Mouse (Mus musculus): ENCODE results near the gene Dctn2.

The Dctn2 gene

GRCm38 (mm10) chr10:127264971-127265370 is 1.2 kb upstream of the Dctn2 start:
- no peak for DNase-seq

GRCm38 (mm10) chr10:127265727-127266111 is 449 bp upstream of the Dctn2 start:
- no peak for DNase-seq

DNA sequence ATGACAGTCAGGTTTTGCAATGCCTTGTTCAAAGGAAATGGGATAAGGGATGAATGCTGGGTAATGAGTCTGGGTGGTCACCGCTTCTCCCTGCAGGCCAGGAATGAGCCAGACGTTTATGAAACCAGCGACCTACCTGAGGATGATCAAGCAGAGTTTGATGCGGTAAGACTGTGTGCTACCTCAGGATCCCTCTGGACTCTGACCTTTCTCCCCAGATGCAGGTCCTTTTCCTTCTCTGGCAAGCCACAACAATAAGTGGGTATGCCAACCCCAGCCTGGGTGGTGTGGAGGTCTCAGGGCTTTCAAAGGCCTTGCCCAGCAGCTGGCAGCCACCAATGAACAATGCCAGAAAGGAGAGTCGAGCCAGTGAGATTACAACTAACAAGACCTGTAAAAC is 1.1 kb downstream of the Dctn2 start:
- no peak for DNase-seq

- DNase-seq = no peak
These were observed 2.2 kb downstream of the Dctn2 start for GRCm38 (mm10) chr10:127268401-127268800.

DNA sequence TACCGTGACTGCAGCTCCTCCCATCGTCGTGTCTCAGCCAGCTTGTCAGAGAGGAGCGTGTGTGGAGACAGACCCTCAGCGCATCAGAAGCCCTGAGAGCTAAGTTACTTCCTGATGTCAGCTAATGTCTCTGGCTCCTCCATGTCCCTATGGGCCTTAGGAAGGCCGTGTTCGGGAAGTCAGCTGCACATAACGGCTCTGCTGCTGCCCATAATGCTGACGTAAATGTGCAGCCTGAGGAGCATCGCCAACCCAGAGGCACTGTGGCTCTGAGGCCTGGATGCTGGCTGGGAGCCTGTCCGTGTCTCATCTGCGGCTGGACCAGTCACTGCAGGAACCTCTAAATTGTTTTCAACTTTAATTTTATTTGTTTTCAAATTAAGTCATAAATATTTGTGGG is 2.9 kb downstream of the Dctn2 start:
- no peak for DNase-seq

DNA sequence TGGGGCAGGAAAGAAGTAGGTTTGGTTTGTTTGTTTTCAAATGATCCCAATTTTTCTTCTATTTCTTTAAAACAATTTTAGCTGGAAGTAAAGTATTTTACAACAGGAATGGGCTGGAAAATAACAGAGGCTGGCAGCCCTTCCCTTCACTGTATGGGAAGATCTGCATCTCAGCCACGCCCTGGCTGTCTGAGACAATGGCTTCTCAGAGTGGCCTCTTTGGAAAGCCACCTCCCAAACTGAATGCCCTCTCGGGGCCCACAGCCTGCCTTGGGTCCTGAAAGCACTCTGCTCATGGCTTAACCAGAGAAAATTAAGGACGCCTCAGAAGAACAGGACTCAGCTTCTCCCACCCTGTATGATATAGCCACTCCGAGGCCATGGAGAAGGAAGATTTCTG is 3.7 kb downstream of the Dctn2 start:
- DNase-seq = no peak

- no peak for DNase-seq
These were observed 6.2 kb downstream of the Dctn2 start for GRCm38 (mm10) chr10:127272371-127272770.

GRCm38 (mm10) chr10:127274261-127275022 is 8.3 kb downstream of the Dctn2 start:
- no peak for DNase-seq

DNA sequence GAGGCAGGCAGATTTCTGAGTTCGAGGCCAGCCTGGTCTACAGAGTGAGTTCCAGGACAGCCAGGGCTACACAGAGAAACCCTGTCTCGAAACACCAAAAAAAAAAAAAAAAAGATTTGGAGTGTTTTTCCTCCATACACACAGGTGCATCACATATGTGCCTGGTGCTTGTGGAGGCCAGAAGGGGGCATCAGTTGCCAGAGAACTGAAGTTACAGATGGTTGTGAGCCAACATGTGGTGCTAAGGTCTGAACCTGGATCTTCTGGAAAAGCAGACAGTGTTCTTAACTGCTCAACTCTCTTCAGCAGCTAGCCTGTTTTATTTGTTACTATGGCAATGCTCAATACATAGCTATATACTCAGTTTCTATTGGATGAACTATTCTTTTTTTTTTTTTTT is 13.6 kb downstream of the Dctn2 start:
- no peak for DNase-seq

- DNase-seq = no peak
These were observed 15.1 kb downstream of the Dctn2 start for GRCm38 (mm10) chr10:127281316-127281715.

GRCm38 (mm10) chr10:127282620-127283215 is 16.6 kb downstream of the Dctn2 start:
- no peak for DNase-seq

DNA sequence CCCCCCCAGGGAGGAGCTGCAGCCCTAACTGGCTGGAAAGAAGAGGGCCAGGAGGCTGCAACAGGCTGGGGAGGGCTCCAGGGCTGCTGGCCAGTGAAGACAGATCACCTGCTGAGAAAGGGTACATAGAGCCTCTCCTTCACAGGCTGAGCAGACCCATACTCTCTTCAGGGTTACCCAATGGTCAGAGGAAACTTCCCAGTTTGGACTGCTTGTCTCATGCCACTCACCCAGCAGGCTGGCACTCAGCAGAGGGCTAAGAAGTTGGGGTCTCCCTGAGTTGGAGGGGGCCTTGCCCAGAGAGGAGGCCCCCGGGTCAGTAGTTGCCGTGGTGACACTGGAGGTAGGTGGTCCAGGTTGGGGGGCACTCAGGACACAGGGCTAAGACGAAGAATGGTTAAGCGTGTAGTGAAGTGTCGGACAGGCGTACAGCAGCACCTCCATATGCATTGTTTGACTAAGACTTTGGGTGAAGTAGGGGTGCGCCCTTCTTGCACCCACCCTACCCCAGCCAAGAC is 18.0 kb downstream of the Dctn2 start:
- no peak for DNase-seq

DNA sequence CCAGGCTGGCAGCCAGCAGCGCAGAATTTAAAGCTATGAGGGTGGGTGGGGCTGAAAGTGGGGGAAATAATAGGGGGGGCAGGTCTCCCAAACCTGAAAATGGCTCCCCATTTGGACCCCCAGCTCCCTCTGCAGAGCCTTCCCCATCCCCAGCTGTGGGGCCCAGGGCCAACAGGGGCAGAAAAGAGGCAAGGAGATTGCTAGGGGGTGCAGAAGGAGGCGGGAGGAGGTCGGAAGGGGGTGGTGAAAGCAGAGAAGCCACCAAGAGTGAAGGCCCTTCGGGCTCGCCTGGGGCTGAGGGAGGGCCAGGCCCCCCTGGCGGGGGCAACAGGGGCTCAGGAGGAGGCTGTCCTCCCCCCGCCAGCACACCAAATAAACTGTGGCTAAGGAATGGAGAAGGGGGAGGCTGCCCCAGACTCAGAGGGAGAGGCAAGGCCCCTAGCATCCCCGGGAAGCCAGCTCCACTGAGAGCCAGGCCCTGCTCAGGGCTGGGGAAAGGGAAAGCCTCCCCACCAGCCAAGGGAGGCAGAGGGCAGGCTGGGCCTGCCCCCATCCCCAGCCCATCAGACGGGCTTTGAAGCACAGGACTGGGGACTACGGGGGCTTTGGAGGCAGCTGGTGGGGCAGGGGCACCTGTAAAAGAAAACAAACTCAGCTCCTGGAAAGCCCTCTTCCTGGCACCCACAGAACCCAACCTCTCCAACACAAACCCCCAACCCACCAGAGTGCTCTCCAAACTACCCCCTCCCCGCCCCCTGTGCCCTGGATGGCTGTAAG is 18.7 kb downstream of the Dctn2 start:
- DNase-seq = no peak

GRCm38 (mm10) chr10:127285644-127286043 is 19.5 kb downstream of the Dctn2 start:
- no peak for DNase-seq

DNA sequence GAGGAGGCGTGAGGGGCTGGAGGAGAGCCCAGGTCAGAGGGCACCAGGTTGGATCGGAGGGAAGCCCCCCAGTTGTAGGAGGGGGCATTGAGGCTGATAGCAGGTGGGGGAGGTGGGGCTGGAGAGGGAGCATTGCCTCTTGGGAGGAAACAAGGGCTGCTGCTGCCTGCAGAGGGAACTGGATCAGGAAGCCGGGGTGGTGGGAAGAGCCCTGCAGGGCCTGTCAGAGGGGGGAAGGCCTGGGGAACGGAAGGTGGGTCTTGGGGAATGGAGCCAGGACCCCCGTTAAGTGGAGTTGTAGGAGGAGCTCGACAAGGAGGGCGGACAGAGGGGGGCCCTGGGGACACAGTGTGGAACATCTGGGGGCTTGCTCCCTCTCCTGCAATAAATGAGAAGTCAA is 20.0 kb downstream of the Dctn2 start:
- no peak for DNase-seq

DNA sequence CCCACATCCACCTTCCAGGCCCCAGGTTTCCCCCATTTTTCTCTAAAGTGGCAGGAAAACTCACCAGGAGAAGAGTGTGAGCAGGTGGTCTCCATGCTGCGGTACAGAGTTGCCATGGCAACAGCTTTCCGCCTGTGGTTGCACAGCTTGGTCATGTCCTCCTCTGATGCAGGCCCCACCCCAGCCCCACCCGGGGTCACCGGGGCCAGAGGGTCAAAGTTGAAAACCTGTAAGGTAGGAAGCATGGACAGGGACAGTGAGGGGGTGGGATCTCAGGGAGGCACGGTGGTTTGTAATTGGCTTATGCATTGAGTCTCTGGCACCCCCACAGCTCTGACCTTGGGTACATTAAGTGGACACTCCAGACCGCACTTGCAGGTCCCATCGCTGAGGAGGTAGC is 20.6 kb downstream of the Dctn2 start:
- DNase-seq = peak; percentile 44

GRCm38 (mm10) chr10:127287271-127287935 is 21.2 kb downstream of the Dctn2 start:
- no peak for DNase-seq

- DNase-seq = no peak
These were observed 21.7 kb downstream of the Dctn2 start for GRCm38 (mm10) chr10:127287936-127288293.

GRCm38 (mm10) chr10:127288328-127288799 is 22.2 kb downstream of the Dctn2 start:
- peak; percentile 45 for DNase-seq

DNA sequence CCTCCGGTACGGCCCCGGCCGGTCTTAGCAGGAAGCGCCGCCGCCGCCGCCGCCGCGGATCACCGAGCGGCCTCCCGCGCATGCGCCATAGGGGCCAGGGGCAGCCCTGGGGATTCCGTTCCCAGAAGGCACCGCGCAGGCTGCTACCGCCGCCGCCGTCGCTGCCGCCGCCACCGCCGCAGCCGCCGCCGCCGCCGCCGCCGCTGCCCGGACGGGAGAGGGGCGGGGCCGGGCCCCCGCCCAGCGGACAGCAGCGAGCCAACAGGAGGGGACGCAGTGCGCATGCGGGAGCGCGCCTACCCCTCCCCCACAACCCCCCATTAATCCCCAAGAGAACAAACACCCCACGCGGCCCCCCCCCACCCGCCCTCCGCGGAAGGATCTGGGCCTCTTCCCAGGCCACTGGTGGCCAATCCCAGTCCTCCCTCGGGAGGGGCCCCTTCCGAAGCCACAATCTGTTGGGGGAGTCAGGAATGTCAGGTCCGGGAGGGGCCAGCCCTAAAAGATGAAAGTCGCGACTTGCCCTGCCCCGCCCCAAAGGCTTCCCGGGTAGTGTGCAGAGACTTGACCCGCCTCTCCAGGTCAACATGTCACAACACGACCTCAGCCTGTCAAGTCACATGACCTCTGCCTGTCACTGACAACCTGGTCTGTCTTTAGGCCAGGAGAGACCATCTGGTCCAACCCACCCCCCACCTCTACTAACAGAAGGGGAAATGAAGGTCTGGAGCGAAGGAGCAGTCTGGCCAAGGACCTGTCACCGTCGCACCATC is 22.8 kb downstream of the Dctn2 start, which contains the start of gene Mbd6:
Gene Mbd6, minus strand, starts transcription at position 219 of the 773 bp plus-strand sequence.
- peak; percentile 88 for DNase-seq

DNA sequence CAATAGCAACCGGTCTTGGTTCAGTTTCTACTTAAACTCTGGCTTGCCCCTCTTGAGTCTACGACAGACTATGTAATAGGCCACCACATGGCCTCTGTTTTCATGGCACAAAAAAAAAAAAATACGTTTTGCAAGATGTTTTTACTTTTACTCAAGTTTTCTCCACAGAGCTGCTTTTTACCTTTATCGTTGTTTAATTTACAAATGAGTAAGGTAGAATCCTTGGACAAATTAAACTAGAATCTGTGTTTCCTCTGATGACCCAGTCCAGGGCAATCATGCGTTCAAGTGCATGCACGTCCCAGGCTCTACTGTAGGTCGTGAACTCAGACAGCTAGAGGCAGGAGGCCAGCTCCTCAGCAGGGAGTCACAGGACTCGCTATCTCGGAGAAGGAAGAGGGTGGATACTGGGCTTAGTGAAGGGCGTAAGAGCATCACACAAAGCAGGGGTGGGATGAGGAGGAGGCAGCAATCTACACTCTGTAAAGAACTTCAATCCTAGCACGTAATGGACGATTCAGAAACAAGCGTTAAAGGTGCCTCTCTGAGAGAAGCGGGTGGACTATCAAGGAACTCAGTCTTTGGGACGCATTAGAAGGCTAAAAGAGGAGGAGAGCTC is 23.5 kb downstream of the Dctn2 start:
- no peak for DNase-seq

Data from right cerebral cortex, postnatal 4 days (tissue).